Mouse (Mus musculus) hindbrain, embryonic 13.5 days (tissue): ENCODE results near the gene Kat7. TPM values are rescaled to one million over a fixed set of nuclear protein-coding genes. Genes with fewer than 3 reads are reported as not detected.

Experiments used
- ATAC-seq: fragments of 200-750 bp; cut with Nextera tagmentation; 2 replicates; pipeline ENCODE4 v1.8.0; 2017; ENCODE audit warnings: moderate TSS enrichment; ENCODE audit not compliant: low FRiP score
- H3K27ac ChIP-seq: fragments of 300-500 bp; sonication (generic); 2 replicates; pipeline ENCODE4 v1.5.1; 2015; ENCODE audit warnings: inconsistent platforms, mild to moderate bottlenecking, moderate library complexity
- H3K27me3 ChIP-seq: fragments of 300-500 bp; sonication (generic); 2 replicates; pipeline ENCODE4 v1.6.1; 2015; ENCODE audit warnings: mild to moderate bottlenecking, inconsistent platforms
- H3K36me3 ChIP-seq: fragments of 300-500 bp; sonication (generic); 2 replicates; pipeline ENCODE4 v1.6.1; 2015; ENCODE audit warnings: mild to moderate bottlenecking, inconsistent platforms
- H3K4me1 ChIP-seq: fragments of 300-500 bp; sonication (generic); replicated peaks from 2 replicates; pipeline ENCODE4 v1.6.1; 2015; ENCODE audit warnings: inconsistent platforms
- H3K4me2 ChIP-seq: fragments of 300-500 bp; sonication (generic); 2 replicates; pipeline ENCODE4 v1.6.1; 2015; ENCODE audit warnings: inconsistent platforms, mild to moderate bottlenecking, moderate library complexity
- H3K4me3 ChIP-seq: fragments of 300-500 bp; sonication (generic); 2 replicates; pipeline ENCODE4 v1.5.1; 2015; ENCODE audit warnings: mild to moderate bottlenecking, inconsistent platforms
- H3K9ac ChIP-seq: fragments of 300-500 bp; sonication (generic); 2 replicates; pipeline ENCODE4 v1.6.1; 2015; ENCODE audit warnings: mild to moderate bottlenecking, inconsistent platforms
- H3K9me3 ChIP-seq: fragments of 300-500 bp; sonication (generic); 2 replicates; pipeline ENCODE4 v1.6.1; 2016; ENCODE audit warnings: inconsistent platforms
- whole genome bisulfite sequencing: fragments of 180-500 bp; shearing (Covaris S2); methylation state at CpG from one replicate; pipeline ENCODE4 v1.1.7; 2015; 5-methylcytosine and 5-hydroxymethylcytosine counted together
- polyA plus RNA-seq: library from polyadenylated mRNA; unstranded; fragments of >200 nt; fragmentation: Nextera tagmentation; extraction: Ambion mirVana; gene quantifications from 2 replicates; pipeline ENCODE4 v1.2.1, GENCODE M21; 2015

The Kat7 gene
- polyA plus RNA-seq, 1 experiment from 2014 or later = 61.0 TPM

DNA sequence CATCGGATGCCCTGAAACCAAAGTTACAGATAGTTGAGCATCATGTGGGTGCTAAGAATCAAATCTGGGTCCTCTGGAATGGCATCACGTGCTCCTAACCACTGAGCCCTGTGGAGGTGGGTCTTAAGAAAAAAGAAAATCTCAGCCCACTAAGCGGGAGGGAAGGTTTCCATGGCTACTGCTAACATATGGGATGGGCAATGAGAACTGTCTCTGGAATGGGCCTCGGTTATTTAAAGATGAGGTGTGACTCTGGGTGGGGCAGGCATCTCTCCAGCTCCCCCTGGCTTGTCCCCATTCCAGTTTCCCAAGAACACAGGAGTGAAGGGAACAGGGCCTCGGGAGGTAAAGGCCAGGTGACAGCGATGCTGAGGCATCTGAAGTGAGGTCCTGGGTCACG is 64.6 kb downstream of the Kat7 start:
- H3K27ac ChIP-seq = no peak overlapping the region
- H3K4me1 ChIP-seq = 0 out of 2 replicates have a peak, but pooled peaks cover 4% of the 10 kb centered on the region
- H3K36me3 ChIP-seq = no peaks in the 10 kb centered on the region
- no peak overlapping the region for H3K4me3 ChIP-seq
- H3K9me3 ChIP-seq = no peaks in the 10 kb centered on the region
- no peak overlapping the region for H3K4me2 ChIP-seq
- H3K27me3 ChIP-seq = peaks cover 6% of the 10 kb centered on the region
- no peak overlapping the region for H3K9ac ChIP-seq
- WGBS = 77% methylated on average over 7 of the region's 7 CpGs
- ATAC-seq = no peak

DNA sequence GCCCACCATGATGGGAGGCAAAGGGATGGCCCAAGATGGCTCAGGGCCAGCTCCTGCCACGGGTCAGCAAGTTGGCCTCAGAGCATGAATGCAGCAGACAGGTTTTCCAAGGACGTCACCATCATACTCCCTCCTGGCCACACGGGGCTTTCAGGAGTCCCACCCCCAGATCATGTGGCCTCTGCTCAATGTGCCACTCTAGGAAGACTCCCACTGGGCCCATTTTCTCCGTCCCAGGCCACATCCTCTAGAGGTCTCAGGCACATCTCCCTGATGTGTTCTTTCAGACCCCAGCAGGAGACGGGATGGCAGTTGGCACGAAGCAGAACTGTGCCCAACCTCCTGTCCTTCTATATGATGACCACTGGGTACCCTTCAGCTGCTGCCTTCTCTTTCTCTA is 67.4 kb downstream of the Kat7 start:
- H3K4me1 ChIP-seq = no peaks in the 10 kb centered on the region
- no peak overlapping the region for H3K9ac ChIP-seq
- no peak overlapping the region for H3K4me3 ChIP-seq
- H3K4me2 ChIP-seq = no peak overlapping the region
- H3K27me3 ChIP-seq = 0 out of 2 replicates have a peak, but pooled peaks cover 6% of the 10 kb centered on the region
- no peaks in the 10 kb centered on the region for H3K9me3 ChIP-seq
- ATAC-seq = no peak
- H3K27ac ChIP-seq = no peak overlapping the region
- no peaks in the 10 kb centered on the region for H3K36me3 ChIP-seq
- WGBS = 67% methylated on average over 6 of the region's 6 CpGs

DNA sequence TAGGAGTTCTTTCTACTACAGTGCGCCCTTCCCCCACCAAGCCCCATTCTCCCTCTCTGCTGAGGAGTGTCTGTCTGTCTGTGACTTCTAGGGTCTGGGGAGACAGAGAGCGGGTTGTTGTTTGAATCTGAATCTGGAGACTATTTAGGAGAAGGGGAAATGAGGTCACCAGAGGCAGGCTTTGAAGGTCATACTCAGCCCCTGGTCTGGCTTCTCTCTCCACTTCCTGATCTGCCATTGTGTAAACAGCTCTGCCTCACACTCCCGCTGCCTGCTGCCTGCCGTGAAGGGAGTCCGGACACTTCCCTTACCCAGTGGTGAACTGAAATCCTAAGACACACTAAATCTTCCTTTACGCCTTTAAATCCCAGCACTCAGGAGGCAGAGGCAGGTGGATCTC is 71.6 kb downstream of the Kat7 start:
- H3K4me1 ChIP-seq = 0 out of 2 replicates have a peak, but pooled peaks cover 2% of the 10 kb centered on the region

DNA sequence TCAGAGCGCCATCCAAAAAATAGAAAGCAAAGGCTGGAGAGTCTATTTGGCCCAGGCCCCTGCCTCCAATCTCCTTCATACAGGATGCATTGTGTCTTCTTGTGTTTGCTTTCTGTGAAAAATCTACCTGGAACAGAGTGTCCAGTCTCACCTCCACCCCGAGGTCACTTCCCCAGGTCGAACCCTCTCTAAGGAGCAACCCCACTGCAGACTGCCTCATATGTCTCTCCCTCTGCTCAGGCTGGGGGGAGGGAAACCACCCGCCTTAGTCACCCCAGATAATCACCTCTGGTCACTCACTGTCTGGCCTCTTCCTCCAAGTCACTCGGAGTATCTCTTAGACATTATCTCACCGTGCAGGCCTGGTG is 77.7 kb downstream of the Kat7 start:
- H3K4me2 ChIP-seq = 0 out of 2 replicates have a peak overlapping the region, but pooled peaks have one; percentile 44

More for the DNA sequence above, 71.6 kb downstream of the Kat7 start:
- H3K9me3 ChIP-seq = no peaks in the 10 kb centered on the region
- no peak overlapping the region for H3K4me2 ChIP-seq
- 74% methylated on average over 6 of the region's 6 CpGs for WGBS
- H3K9ac ChIP-seq = no peak overlapping the region
- H3K4me3 ChIP-seq = no peak overlapping the region
- no peak overlapping the region for H3K27ac ChIP-seq
- no peaks in the 10 kb centered on the region for H3K36me3 ChIP-seq
- H3K27me3 ChIP-seq = peaks cover 18% of the 10 kb centered on the region; the same call in 1 of the 2 replicates
- no peak for ATAC-seq

DNA sequence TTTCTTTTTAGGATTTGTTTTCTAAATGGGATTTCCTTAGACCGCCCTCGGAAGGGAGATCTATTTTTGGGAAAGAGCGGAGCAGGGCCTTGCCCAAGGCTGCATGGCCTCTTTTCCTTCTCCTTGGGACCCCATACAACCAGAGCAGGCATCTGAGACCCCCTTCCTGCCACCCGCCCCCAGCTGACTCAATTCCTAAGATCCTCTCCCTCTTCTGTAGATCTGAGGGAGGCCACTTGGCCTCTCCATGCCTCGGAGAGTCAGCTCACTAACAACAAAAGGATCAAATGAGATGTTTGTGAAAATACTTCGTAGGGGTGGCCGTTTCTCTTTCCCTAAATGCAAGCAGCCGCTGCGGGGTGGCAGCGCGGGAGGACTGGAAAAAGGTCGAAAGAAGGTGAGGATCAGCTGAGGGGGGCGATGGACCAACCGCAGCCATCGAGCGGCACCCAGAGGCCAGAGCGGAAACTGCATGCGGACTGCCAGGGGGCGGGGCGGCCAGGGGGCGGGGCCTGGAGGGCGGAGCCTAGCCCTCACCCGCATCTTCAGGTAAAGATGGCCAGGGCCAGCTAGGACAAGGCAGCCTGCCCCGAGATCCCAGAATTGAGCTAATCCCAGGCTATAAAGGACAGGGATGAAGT is 78.2 kb downstream of the Kat7 start:
- WGBS = 9% methylated on average over 24 of the region's 24 CpGs
- H3K4me3 ChIP-seq = no peak overlapping the region
- no peak overlapping the region for H3K27ac ChIP-seq
- peaks cover 5% of the 10 kb centered on the region for H3K4me1 ChIP-seq
- H3K9ac ChIP-seq = peak overlapping the region; percentile 39; the same call in 1 of the 2 replicates
- ATAC-seq = no peak
- H3K4me2 ChIP-seq = peak overlapping the region; percentile 44
- H3K27me3 ChIP-seq = peaks cover 40% of the 10 kb centered on the region
- no peaks in the 10 kb centered on the region for H3K36me3 ChIP-seq
- H3K9me3 ChIP-seq = no peaks in the 10 kb centered on the region

More for the DNA sequence above, 77.7 kb downstream of the Kat7 start:
- Histone ChIP-seq H3K36me3 (no peaks in the 10 kb centered on the region), H3K9ac (no peak overlapping the region), H3K4me3 (no peak overlapping the region), H3K27me3 (peaks cover 37% of the 10 kb centered on the region), H3K9me3 (no peaks in the 10 kb centered on the region), H3K4me1 (peaks cover 5% of the 10 kb centered on the region), H3K27ac (no peak overlapping the region)
- no peak for ATAC-seq
- 44% methylated on average over 6 of the region's 6 CpGs for WGBS

DNA sequence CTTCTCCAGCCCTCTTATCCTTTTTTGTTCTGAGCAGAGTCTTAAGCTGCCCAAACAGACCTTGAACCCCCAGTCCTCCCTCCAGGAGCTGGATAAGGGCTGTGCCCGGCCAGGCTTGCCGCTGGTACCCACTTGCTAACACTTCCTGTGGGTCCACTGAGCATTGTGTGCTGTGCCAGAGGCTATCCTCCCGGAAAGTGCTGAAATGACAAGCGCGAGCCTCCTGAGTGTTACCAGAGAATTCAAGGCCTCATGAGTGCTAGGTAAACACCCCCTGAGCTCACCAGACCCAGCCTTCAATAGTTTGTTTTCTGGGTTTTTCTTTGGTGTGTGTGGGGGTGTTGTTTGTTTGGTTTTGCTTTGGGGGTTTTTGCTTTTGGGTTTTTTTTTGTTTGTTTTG is 82.6 kb downstream of the Kat7 start:
- no peak overlapping the region for H3K4me3 ChIP-seq
- no peak for ATAC-seq
- no peak overlapping the region for H3K9ac ChIP-seq
- H3K4me1 ChIP-seq = peaks cover 22% of the 10 kb centered on the region
- no peak overlapping the region for H3K27ac ChIP-seq
- WGBS = 60% methylated on average over 5 of the region's 5 CpGs
- no peaks in the 10 kb centered on the region for H3K9me3 ChIP-seq
- H3K27me3 ChIP-seq = peaks cover 65% of the 10 kb centered on the region
- H3K36me3 ChIP-seq = no peaks in the 10 kb centered on the region
- no peak overlapping the region for H3K4me2 ChIP-seq

DNA sequence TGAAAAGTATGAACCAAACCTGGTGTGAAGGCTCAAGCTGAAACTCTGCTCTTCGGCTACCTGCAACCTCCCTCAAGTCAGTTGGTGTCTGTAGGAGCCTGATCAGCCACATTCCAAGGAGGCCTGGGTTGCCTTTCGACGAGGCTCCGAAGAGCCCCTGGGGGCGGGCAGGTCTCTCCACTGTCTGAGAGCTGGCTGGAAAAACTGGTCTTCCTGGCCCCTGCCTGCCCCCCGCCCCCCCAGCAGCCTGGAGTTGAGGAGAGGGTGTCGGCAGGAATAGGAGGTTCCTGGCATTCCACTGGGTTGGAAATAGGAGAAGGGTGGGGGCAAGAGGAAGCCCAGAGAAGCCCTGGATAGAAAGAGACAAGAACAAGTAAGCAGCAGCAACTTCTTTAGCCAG is 84.6 kb downstream of the Kat7 start:
- Histone ChIP-seq H3K27me3 (peaks cover 72% of the 10 kb centered on the region), H3K4me1 (peaks cover 17% of the 10 kb centered on the region)

More for the DNA sequence above, 84.6 kb downstream of the Kat7 start:
- 32% methylated on average over 7 of the region's 7 CpGs for WGBS
- no peak overlapping the region for H3K4me2 ChIP-seq
- no peak for ATAC-seq
- H3K36me3 ChIP-seq = no peaks in the 10 kb centered on the region
- no peak overlapping the region for H3K27ac ChIP-seq
- H3K9me3 ChIP-seq = no peaks in the 10 kb centered on the region
- H3K9ac ChIP-seq = no peak overlapping the region
- H3K4me3 ChIP-seq = no peak overlapping the region

Other genes starting within 250 kb of the Kat7 start
- gene Itga3, start 233.4 kb downstream of the Kat7 start, polyA plus RNA-seq = 10.3 and 11.4 TPM in 2 replicates
- gene Dlx3, start 190.1 kb downstream of the Kat7 start, polyA plus RNA-seq = 0.44 and 0.49 TPM in 2 replicates
- gene Dlx4, start 164.0 kb downstream of the Kat7 start, polyA plus RNA-seq = 0.17 TPM in 1 of 2 replicates, not detected in the other
- not detected in 2 replicates for gene Tac4, start 48.7 kb downstream of the Kat7 start, polyA plus RNA-seq
- 3.5 TPM in 2 replicates for gene Fam117a, start 26.8 kb upstream of the Kat7 start, polyA plus RNA-seq
- 133 and 135 TPM in 2 replicates for gene Slc35b1, start 74.4 kb upstream of the Kat7 start, polyA plus RNA-seq
- gene Spop, start 103.8 kb upstream of the Kat7 start, polyA plus RNA-seq = 221 and 226 TPM in 2 replicates
- gene Nxph3, start 204.3 kb upstream of the Kat7 start, polyA plus RNA-seq = 0.69 and 0.91 TPM in 2 replicates